Mouse (Mus musculus) naive thymus-derived CD4-positive, alpha-beta T cell, adult 2 months (primary cell): ENCODE measurements around the gene Cd93.

ENCODE experiments used
- DNase-seq: peaks from one replicate; pipeline ENCODE4 v3.0.0-alpha.2; 2011; ENCODE audit warnings: low read depth

Gene Cd93

GRCm38 (mm10) chr2:148443249-148443958 lies at the start of gene Cd93:
Gene Cd93 (minus strand): TSS chr2:148443563.
- peak; percentile 6 for DNase-seq

GRCm38 (mm10) chr2:148492108-148492507 lies 48.7 kb upstream of the Cd93 start:
- DNase-seq: no peak

- no peak for DNase-seq
Observed at GRCm38 (mm10) chr2:148490150-148490549, 46.8 kb upstream of the Cd93 start.

- DNase-seq: no peak
Observed at GRCm38 (mm10) chr2:148488885-148489284, 45.5 kb upstream of the Cd93 start.

DNA sequence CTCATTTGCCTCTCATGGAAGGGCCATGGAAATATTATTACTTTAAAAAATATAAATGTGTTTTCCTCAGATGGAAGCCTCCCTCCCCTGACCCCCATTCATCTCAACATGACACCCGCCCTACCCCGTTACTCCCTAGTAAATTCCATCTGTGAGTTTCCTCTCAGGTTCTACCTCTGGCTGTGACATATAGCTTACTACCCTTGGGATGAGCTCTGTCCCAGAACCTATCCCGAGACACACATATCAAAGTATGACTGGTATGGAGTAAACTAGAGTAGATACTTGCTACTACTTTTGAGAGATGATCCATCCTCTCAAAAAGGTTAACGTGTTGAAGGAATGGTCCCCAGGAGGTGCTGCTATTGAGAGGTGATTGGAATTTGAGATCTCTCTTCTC lies 42.2 kb upstream of the Cd93 start:
- DNase-seq: no peak

DNA sequence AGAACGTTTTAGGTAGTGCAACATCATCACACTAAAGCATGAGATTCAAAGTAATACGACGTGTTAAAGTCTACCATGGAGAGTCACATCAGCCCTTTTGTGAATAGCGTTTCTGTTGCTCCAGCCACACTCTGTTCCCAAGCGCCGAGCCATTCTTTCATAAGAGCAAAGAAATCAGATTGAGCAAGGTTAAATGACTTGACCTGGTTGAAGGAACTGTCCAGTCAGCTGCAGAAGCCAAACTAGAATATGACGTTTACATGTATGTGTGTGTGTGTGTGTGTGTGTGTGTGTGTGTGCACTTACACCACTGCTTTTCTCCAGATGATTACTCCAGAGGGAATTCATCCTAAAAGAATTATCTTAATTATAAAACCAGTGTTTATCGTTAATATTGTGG lies 37.0 kb upstream of the Cd93 start:
- DNase-seq: no peak

DNA sequence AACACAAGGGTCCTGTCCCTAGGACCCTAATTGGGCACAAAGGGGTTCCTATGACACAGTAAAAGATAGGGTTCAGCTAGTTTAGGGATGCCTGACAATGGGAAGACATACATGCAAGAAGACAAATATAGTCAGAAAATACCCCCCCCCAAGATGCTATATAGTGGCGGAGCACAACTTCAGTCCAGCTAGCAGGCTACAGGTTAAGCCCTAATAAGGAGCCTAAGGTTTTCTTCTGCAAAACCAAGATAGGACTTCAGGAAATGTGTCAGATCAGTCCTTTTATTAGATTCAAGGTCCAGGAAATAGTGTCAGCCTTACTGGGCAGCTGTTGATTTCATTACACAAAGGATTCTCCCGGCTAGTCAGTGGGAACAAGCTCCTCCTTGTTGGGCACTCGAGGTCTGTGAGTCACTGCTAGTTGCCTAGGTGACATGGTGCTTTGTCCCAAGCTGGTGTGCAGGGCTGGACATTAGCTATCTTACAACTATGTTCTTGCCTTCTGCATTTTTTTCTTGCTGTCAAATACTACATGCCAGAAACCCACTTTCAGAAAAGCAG lies 34.9 kb upstream of the Cd93 start:
- no peak for DNase-seq

GRCm38 (mm10) chr2:148477346-148477745 lies 34.0 kb upstream of the Cd93 start:
- no peak for DNase-seq

- DNase-seq: no peak
Observed at GRCm38 (mm10) chr2:148476576-148476975, 33.2 kb upstream of the Cd93 start.

- DNase-seq: no peak
Observed at GRCm38 (mm10) chr2:148475879-148476495, 32.6 kb upstream of the Cd93 start.

GRCm38 (mm10) chr2:148469341-148470238 lies 26.2 kb upstream of the Cd93 start:
- no peak for DNase-seq

DNA sequence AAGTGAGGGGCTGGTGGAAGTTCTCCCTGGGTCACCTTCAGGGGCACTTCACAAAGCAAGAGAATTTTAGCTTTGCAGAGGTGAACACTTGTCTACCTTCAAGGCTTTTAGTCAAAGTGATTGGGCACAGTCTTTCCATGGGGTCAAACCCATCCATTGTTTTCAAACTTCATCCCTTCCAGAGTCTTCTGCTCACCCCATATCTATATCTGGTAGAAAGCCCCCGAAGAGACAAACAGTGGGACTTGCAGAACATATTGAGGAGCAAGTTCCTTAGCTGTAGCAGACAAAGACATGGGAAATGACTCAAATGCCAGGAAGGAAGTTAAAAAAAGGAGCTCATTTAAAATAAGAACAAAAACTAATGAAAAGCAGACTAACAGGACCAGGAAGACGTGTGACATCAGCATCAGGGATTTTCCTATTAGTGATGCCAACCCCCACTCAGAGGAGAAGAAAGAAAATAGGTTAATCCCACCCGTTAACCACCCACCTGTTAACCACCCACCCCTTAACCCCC lies 24.6 kb upstream of the Cd93 start:
- no peak for DNase-seq

DNA sequence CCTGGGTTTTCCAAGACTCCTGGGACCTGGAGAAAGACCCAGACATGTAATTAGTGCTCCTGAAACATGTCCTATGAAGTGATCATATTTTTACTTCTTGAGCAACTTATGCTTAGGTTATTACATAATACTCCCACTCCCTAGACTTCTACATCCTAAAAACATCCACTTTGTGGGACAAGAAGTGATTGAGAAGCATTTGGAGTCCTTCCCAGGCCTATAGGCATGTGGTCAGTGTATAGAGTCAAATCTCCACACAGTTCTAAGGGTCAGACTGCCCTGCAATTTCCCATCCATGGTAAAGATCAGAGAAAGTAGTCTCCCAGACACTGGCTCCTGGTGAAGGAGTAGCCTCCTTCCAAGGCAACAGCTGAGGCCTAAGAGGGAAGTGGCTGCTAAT lies 12.0 kb upstream of the Cd93 start:
- DNase-seq: no peak

DNA sequence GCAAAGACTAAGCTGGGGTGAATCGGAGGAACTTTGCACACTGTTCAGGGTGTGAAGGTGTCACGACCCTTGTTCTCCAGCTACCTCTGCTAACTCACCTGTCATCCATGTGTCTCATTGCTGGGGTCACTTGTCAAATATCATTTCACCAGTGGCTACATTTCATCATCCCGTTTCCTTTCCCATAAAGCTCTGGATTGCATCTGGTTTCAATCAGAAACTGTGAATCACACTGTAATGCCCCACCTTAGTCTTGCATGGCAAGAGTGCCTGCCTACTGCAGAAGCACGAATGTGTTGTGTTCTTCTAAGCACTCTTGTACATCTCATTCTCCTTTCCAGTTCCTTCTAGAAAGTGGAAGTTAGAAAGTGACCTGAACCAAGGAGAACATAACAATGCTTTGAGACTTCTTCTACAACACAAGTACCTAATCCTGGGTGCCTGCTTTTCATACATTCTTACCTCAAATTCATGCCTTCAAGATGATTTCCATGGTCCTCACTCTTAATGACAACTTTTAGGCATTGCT lies 10.7 kb upstream of the Cd93 start:
- DNase-seq: no peak

- DNase-seq: no peak
Observed at GRCm38 (mm10) chr2:148453061-148453460, 9.7 kb upstream of the Cd93 start.

DNA sequence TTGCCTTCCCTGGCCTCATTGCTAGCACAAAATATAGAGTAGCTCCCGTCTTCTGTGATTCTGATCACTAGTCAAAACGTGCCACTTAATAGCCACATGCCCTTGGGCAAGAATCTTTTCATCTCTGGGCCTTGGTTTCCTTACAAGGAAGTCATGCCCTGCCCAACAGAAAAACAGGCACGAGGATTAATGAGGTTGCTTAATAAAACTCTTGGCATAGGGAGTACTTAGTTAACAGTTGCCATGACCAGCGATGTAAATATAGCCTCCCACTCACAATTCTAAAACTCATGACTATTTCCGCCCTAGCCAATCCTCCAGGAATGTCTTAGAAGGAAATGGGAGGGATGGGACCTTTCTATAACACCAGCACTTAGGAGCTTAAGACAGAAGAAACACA lies 8.1 kb upstream of the Cd93 start:
- DNase-seq: no peak

GRCm38 (mm10) chr2:148450616-148451015 lies 7.3 kb upstream of the Cd93 start:
- DNase-seq: no peak

- no peak for DNase-seq
Observed at GRCm38 (mm10) chr2:148449659-148450058, 6.3 kb upstream of the Cd93 start.

DNA sequence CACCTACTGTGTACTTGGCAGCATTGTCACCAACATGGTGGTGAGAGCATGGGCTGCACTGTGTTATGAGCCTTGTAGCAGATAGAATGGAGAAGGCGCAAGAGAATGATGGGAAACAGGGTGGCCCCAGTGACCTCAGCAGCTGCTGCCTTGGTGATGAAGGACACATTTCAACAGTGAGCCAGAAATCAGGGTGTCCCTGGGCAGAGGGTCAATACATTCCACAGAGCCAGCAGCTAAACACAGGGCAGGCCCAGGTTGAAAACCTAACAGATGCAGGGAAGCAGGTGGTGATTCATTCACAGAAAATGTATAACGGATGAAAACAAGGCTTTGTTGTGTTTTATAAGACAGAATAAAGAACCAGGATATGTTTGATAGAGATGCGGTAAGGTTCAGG lies 3.1 kb upstream of the Cd93 start:
- DNase-seq: no peak

DNA sequence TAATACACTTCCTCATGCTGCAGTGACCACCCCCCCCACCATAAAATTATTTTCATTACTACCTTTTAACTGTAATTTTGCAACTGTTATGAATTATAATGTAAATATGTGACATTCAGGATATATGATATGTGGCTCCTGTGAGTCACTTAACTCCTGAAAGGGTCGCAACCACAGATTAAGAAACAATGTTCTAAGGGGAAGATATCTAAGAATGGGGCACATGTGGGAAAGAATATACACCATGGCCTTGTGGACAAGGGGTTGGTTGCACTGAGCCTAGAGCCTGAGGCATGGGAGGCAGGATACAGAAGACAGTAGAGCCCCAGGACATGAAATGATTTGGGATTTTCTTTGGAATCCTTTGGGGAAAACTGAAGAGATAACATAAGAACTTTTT lies 2.3 kb upstream of the Cd93 start:
- DNase-seq: no peak

GRCm38 (mm10) chr2:148444472-148444871 lies 1.1 kb upstream of the Cd93 start:
- DNase-seq: no peak

DNA sequence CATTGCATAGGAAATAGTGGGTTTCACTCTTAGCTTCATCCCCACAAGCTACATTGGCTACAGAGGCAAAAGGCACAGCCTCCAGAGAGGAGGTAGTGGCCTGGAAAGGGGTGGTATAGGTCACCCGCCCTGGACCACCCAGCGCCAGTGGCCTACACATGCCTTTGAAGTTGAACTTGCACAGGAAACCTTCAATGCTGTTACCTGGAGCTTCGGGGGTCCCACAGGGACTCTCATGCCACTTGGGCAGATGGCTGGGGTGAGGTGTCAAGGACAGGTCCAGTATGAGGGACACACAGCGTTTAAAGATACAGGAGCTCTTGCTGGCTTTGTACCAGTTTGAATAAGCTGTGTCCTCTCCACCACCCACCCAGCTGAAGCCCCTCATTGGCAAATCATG lies 653 bp downstream of the Cd93 start:
- DNase-seq: no peak
